Mouse (Mus musculus): ENCODE data around the gene Pdlim5.
"Not testable (repeated sequence)": the region's sequence is repeated elsewhere in the genome, so short reads cannot be mapped to it uniquely, and the experiment has no call there.

Pdlim5 gene

GRCm38 (mm10) chr3:142274993-142275392 lies 120.5 kb downstream of the Pdlim5 start:
- peak; percentile 63 for DNase-seq (ENCODE audit: low spot score)

GRCm38 (mm10) chr3:142274451-142274850 lies 121.0 kb downstream of the Pdlim5 start:
- no peak for DNase-seq (ENCODE audit: low spot score)

- no peak for DNase-seq (ENCODE audit: low spot score)
These were observed 122.2 kb downstream of the Pdlim5 start for GRCm38 (mm10) chr3:142273265-142273664.

GRCm38 (mm10) chr3:142256371-142256770 lies 139.1 kb downstream of the Pdlim5 start:
- no peak for DNase-seq (ENCODE audit: low spot score)

GRCm38 (mm10) chr3:142252086-142252485 lies 143.4 kb downstream of the Pdlim5 start:
- DNase-seq (ENCODE audit: low spot score), result no peak

- DNase-seq (ENCODE audit: low spot score), result no peak
These were observed 146.0 kb downstream of the Pdlim5 start for GRCm38 (mm10) chr3:142249458-142249857.

- no peak for DNase-seq (ENCODE audit: low spot score)
These were observed 152.2 kb downstream of the Pdlim5 start for GRCm38 (mm10) chr3:142243263-142243662.

GRCm38 (mm10) chr3:142239298-142239697 lies 156.2 kb downstream of the Pdlim5 start:
- no peak for DNase-seq (ENCODE audit: low spot score)

- DNase-seq (ENCODE audit: low spot score), result peak; percentile 8
These were observed 157.0 kb downstream of the Pdlim5 start for GRCm38 (mm10) chr3:142238260-142239046.

GRCm38 (mm10) chr3:142237621-142238020 lies 157.9 kb downstream of the Pdlim5 start:
- no peak for DNase-seq (ENCODE audit: low spot score)

GRCm38 (mm10) chr3:142233606-142234465 lies 161.7 kb downstream of the Pdlim5 start:
- DNase-seq (ENCODE audit: low spot score), result no peak

- DNase-seq (ENCODE audit: low spot score), result no peak
These were observed 166.8 kb downstream of the Pdlim5 start for GRCm38 (mm10) chr3:142228665-142229064.

GRCm38 (mm10) chr3:142222471-142223103 lies 172.9 kb downstream of the Pdlim5 start:
- DNase-seq (ENCODE audit: low spot score), result no peak

GRCm38 (mm10) chr3:142219910-142220309 lies 175.6 kb downstream of the Pdlim5 start:
- no peak for DNase-seq (ENCODE audit: low spot score)

- DNase-seq (ENCODE audit: low spot score), result no peak
These were observed 182.7 kb downstream of the Pdlim5 start for GRCm38 (mm10) chr3:142212821-142213220.

- DNase-seq (ENCODE audit: low spot score), result no peak
These were observed 183.3 kb downstream of the Pdlim5 start for GRCm38 (mm10) chr3:142212186-142212585.

GRCm38 (mm10) chr3:142209981-142210380 lies 185.5 kb downstream of the Pdlim5 start:
- no peak for DNase-seq (ENCODE audit: low spot score)

GRCm38 (mm10) chr3:142209057-142209456 lies 186.4 kb downstream of the Pdlim5 start:
- DNase-seq (ENCODE audit: low spot score), result no peak

- DNase-seq (ENCODE audit: low spot score), result no peak
These were observed 188.0 kb downstream of the Pdlim5 start for GRCm38 (mm10) chr3:142207488-142207887.

- no peak for DNase-seq (ENCODE audit: low spot score)
These were observed 189.2 kb downstream of the Pdlim5 start for GRCm38 (mm10) chr3:142206316-142206715.

GRCm38 (mm10) chr3:142196142-142196541 lies 199.4 kb downstream of the Pdlim5 start:
- no peak for DNase-seq (ENCODE audit: low spot score)

GRCm38 (mm10) chr3:142191627-142192026 lies 203.9 kb downstream of the Pdlim5 start:
- DNase-seq (ENCODE audit: low spot score), result not testable (repeated sequence)
